Mouse (Mus musculus) liver, postnatal 0 days (tissue): ENCODE measurements around the gene Fmr1nb. TPM values are rescaled to one million over a fixed set of nuclear protein-coding genes. Genes with fewer than 3 reads are reported as not detected.
"Not testable (repeated sequence)": the region's sequence is repeated elsewhere in the genome, so short reads cannot be mapped to it uniquely, and the experiment has no call there.

ENCODE experiments used
- ATAC-seq: fragments of 200-750 bp; cut with Nextera tagmentation; 2 replicates; pipeline ENCODE4 v1.8.0; 2017; ENCODE audit warnings: mild to moderate bottlenecking, moderate library complexity
- DNase-seq: peaks from one replicate; pipeline ENCODE4 v3.0.0-alpha.2; 2016
- H3K27ac ChIP-seq: fragments of 300-500 bp; sonication (generic); 2 replicates; pipeline ENCODE4 v1.5.1; 2014; ENCODE audit warnings: antibody characterized with exemption, moderate library complexity, mild to moderate bottlenecking, low read depth
- H3K27me3 ChIP-seq: fragments of 300-500 bp; sonication (generic); 2 replicates; pipeline ENCODE4 v1.6.1; 2014; ENCODE audit warnings: low read length, control low read depth, mixed read lengths; ENCODE audit not compliant: insufficient read depth
- H3K36me3 ChIP-seq: fragments of 300-500 bp; sonication (generic); replicated peaks from 2 replicates; pipeline ENCODE4 v1.6.1; 2014; ENCODE audit warnings: mild to moderate bottlenecking, control low read depth, low read length, moderate library complexity, mixed read lengths; ENCODE audit not compliant: insufficient read depth
- H3K4me1 ChIP-seq: fragments of 300-500 bp; sonication (generic); 2 replicates; pipeline ENCODE4 v1.6.1; 2014; ENCODE audit warnings: antibody characterized with exemption, mild to moderate bottlenecking, control low read depth; ENCODE audit not compliant: insufficient read depth
- H3K4me2 ChIP-seq: fragments of 300-500 bp; sonication (generic); 2 replicates; pipeline ENCODE4 v1.6.1; 2014; ENCODE audit warnings: low read depth, mild to moderate bottlenecking, low read length, moderate library complexity, mixed read lengths
- H3K4me3 ChIP-seq: fragments of 300-500 bp; sonication (generic); 2 replicates; pipeline ENCODE4 v1.5.1; 2014; ENCODE audit warnings: low read depth, low read length
- H3K9ac ChIP-seq: fragments of 300-500 bp; sonication (generic); replicated peaks from 2 replicates; pipeline ENCODE4 v1.6.1; 2014; ENCODE audit warnings: mild to moderate bottlenecking, moderate library complexity
- H3K9me3 ChIP-seq: fragments of 300-500 bp; sonication (generic); 2 replicates; pipeline ENCODE4 v1.6.1; 2016; ENCODE audit warnings: mild to moderate bottlenecking, control low read depth, low read length, mixed read lengths
- CTCF ChIP-seq: sonication (generic); IDR thresholded peaks from 2 replicates; pipeline ENCODE4 v1.5.1; 2016; ENCODE audit warnings: antibody characterized with exemption, low read depth
- EP300 ChIP-seq: IDR thresholded peaks from 2 replicates; pipeline ENCODE4 v1.6.1; 2016; ENCODE audit warnings: antibody characterized with exemption, low read depth, mild to moderate bottlenecking
- WGBS: fragments of 180-500 bp; shearing (Covaris S2); extraction: QIAGEN DNeasy Blood & Tissue Kit; methylation state at CpG from one replicate; pipeline ENCODE4 v1.1.7; 2014; ENCODE audit not compliant: insufficient replicate concordance; 5-methylcytosine and 5-hydroxymethylcytosine counted together
- polyA plus RNA-seq: library from polyadenylated mRNA; unstranded; fragments of >200 nt; fragmentation: Nextera tagmentation; extraction: Ambion mirVana; gene quantifications from 2 replicates; pipeline ENCODE4 v1.2.1, GENCODE M21; 2015

Fmr1nb gene
- 1.9 TPM in 1 of 2 replicates, not detected in the other for polyA plus RNA-seq

DNA sequence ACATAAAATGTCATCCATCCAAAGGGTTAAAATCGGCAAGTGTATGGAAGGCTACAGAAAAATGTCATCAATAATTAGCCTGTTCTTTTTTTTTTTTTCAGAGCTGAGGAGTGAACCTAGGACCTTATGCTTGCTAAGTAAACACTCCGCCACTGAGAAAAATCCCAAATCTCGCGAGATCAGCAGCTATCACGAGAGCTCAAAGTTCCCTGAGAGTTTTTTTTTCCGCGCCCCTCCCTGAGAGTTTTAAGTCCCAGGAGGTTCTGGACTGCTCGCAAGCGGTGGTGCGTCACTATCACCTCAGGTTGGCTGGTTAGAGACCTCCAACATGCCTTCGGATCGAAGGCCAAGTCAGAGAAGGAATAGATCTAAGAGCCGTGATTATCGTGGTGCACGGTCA is at the start of gene Fmr1nb:
Gene Fmr1nb, plus strand, starts transcription at position 234 of the 400 bp plus-strand sequence.
- TF ChIP-seq EP300 (no peak), CTCF (no peak)
- Histone ChIP-seq H3K4me3 (no peak within 1 kb of the TSS), H3K36me3 (no peaks in the 10 kb centered on the region), H3K4me1 (no peaks in the 10 kb centered on the region), H3K9ac (no peak within 1 kb of the TSS), H3K9me3 (no peaks in the 10 kb centered on the region), H3K27me3 (no peaks in the 10 kb centered on the region), H3K4me2 (no peak within 1 kb of the TSS), H3K27ac (no peak within 1 kb of the TSS)
- WGBS: 81% methylated on average over 15 of the region's 15 CpGs
- no peak for ATAC-seq
- no peak for DNase-seq

DNA sequence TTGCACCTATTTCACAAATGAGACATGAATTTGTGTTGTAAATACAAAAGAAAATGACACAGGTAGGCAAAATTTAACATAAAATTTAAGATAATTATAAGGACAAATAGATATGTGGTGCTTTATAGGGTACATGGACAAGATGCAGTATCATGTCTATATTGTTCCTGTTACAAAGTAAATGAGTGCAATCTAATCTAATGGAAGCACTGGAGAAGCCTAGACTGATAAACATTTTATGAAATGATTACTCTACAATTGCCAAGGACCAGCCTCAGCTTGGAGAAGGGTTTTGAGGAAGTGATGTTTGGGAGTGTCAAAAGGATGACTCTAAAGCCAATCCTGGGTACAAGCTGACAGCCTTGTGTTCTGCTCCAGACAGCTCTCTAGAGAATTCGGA is 24.7 kb upstream of the Fmr1nb start:
- H3K36me3 ChIP-seq: no peaks in the 10 kb centered on the region
- no peaks in the 10 kb centered on the region for H3K27me3 ChIP-seq
- no peaks in the 10 kb centered on the region for H3K9me3 ChIP-seq
- no peak overlapping the region for H3K4me2 ChIP-seq
- no peak overlapping the region for H3K9ac ChIP-seq
- no peak overlapping the region for H3K27ac ChIP-seq
- no peak for DNase-seq
- no peak for ATAC-seq
- no peaks in the 10 kb centered on the region for H3K4me1 ChIP-seq
- TF ChIP-seq CTCF (no peak), EP300 (no peak)
- WGBS: 55% methylated on average over 1 of the region's 1 CpGs
- H3K4me3 ChIP-seq: no peak overlapping the region

DNA sequence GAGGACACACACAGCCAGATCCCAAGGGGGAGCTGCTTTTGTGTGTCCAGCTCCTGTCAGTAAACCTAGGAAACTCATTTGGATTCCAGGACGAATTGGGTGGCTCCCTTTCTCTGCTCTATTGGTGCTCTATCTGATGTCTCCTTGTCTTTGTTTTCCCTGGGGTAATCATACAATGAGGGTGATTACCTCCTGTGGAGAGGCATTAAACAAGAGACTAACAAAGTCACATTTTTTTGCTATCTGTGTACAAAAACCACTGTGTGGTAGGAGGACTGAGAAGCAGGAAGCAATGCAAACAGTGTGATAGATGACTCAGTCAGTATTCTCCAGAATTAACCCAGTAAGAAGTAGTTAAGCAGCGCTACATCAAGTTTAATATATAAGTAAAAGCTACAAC is 21.6 kb upstream of the Fmr1nb start:
- H3K9me3 ChIP-seq: no peaks in the 10 kb centered on the region
- WGBS: 46% methylated on average over 2 of the region's 2 CpGs

DNA sequence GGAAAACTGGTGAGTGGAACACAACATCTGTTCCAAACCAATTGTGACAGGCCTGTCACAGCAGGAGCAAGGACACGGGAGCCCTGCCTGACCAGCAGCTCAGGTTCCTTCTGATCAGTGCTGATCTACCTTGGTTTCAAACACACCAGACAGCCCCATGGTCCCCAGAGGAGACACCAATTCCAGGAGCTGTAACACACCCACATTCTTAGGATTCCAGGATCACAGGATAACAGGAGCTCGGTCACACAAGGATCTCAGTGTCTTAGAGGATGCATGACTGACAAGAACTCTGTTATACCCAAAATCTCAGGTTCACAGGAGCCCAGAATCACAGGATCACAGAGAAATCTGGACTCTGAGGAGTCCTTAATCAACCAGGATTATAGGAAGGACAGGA is 58.8 kb downstream of the Fmr1nb start:
- not testable (repeated sequence) for H3K27me3 ChIP-seq, H3K4me3 ChIP-seq, DNase-seq, H3K9me3 ChIP-seq, ATAC-seq, H3K36me3 ChIP-seq, H3K27ac ChIP-seq, H3K4me2 ChIP-seq, H3K9ac ChIP-seq, H3K4me1 ChIP-seq
- WGBS: 45% methylated on average over 2 of the region's 2 CpGs

More for the DNA sequence above, 21.6 kb upstream of the Fmr1nb start:
- no peaks in the 10 kb centered on the region for H3K4me1 ChIP-seq
- no peak overlapping the region for H3K9ac ChIP-seq
- no peaks in the 10 kb centered on the region for H3K36me3 ChIP-seq
- ATAC-seq (no peak), DNase-seq (no peak)
- no peak overlapping the region for H3K4me3 ChIP-seq
- no peak for TF ChIP-seq EP300
- no peaks in the 10 kb centered on the region for H3K27me3 ChIP-seq
- no peak overlapping the region for H3K27ac ChIP-seq
- no peak overlapping the region for H3K4me2 ChIP-seq

DNA sequence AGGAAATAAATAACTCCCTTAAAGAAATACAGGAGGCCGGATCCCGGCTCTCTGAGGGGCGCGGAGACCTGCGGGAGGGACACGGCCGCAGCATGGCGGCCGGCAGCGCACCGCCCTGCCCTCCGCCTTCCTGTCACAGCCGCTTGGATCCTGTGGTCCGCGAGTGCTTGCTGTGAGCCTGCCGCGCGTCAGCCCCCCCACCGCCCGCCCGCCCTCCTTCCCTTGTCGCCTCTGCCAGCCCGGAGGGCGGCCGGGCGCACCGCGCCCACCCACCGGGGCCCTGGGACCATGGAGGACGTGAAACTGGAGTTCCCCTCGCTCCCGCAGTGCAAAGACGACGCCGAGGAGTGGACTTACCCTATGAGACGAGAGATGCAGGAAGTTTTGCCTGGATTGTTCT is 59.4 kb downstream of the Fmr1nb start, which contains the start of gene Gm14698:
Gene Gm14698, plus strand, starts transcription at position 35 of the 400 bp plus-strand sequence.
- WGBS: 12% methylated on average over 23 of the region's 36 CpGs
- not testable (repeated sequence) for H3K9me3 ChIP-seq, H3K9ac ChIP-seq, H3K27me3 ChIP-seq, DNase-seq, H3K36me3 ChIP-seq, H3K4me3 ChIP-seq, H3K4me2 ChIP-seq, H3K4me1 ChIP-seq, H3K27ac ChIP-seq
- ATAC-seq: 0 out of 2 replicates have a peak, but pooled peaks have one; percentile 38

DNA sequence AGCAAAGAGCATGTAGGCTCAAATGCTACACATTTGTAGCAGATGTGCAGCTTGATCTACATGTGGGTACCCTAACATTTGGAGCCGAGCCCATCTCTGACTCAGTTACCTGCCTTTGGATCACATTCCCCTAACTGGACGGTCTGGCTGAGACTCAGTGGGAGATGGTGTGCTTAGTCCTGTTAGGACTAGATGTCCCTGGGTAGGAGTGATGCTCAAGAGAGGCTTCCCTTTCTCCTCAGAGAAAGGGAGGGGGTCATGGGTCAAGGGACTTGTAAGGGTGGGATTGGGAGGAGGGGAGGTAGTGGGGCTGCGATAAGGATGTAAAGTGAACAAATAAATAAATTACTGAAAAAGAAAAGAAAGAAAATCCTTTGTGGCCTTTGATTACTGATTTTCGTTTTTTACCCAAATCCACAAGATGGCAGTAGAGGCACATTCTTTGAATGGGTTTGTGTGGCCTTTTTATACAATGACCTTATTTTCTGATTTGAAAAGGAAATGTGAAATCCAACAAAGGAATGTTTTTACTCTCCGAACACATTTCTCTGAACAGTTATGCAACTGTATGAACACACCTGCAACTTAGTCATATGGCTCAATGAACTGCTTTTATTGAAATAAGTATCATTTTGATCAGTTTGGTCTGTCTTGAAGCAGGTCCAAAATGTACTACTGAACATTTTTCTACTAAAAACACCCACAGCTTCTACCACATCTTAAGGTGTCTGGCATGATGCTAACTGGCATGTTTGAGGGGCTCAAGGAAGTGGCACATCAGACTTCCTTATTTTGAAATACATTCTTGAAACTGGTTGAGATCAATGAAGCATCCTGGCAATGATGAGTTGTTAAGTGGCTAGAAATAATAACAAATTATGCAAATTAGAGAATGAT is 78.2 kb downstream of the Fmr1nb start:
- ATAC-seq (no peak), DNase-seq (no peak)
- H3K36me3 ChIP-seq: no peaks in the 10 kb centered on the region
- H3K4me2 ChIP-seq: no peak overlapping the region
- no peaks in the 10 kb centered on the region for H3K9me3 ChIP-seq
- TF ChIP-seq CTCF (peak; percentile 44), EP300 (no peak)
- H3K9ac ChIP-seq: no peak overlapping the region
- no peak overlapping the region for H3K4me3 ChIP-seq
- 17% methylated on average over 5 of the region's 5 CpGs for WGBS
- H3K4me1 ChIP-seq: no peaks in the 10 kb centered on the region
- no peaks in the 10 kb centered on the region for H3K27me3 ChIP-seq
- H3K27ac ChIP-seq: no peak overlapping the region

Other genes with a start within 250 kb of the Fmr1nb start
- gene Fmr1, start 83.3 kb upstream of the Fmr1nb start, polyA plus RNA-seq: 12.1 and 13.9 TPM in 2 replicates
- gene Gm14698, start 59.3 kb downstream of the Fmr1nb start, polyA plus RNA-seq: 0.89 and 1.5 TPM in 2 replicates
- not detected in 2 replicates for gene Gm6812, start 131.2 kb downstream of the Fmr1nb start, polyA plus RNA-seq